Mouse (Mus musculus): Measurements from ENCODE around the gene Stk40.

The Stk40 gene

GRCm38 (mm10) chr4:126103590-126104068 is at the start of gene Stk40:
Gene Stk40, plus strand, starts transcription at chr4:126103957.
- in situ Hi-C loops (cut with MboI; ENCODE audit: unreplicated experiment in 2 of 2): no loop called here

- in situ Hi-C loops (cut with MboI; ENCODE audit: unreplicated experiment in 2 of 2): no loop called here
These were observed 46.3 kb upstream of the Stk40 start for GRCm38 (mm10) chr4:126057207-126058133.

GRCm38 (mm10) chr4:126058134-126058996 is 45.4 kb upstream of the Stk40 start, which contains the start of gene Oscp1:
Gene Oscp1, plus strand, starts transcription at chr4:126058565.
- in situ Hi-C loops (cut with MboI; ENCODE audit: unreplicated experiment in 2 of 2): no loop called here

GRCm38 (mm10) chr4:126058997-126059362 is 44.8 kb upstream of the Stk40 start:
- in situ Hi-C loops (cut with MboI; ENCODE audit: unreplicated experiment in 2 of 2): no loop called here

- in situ Hi-C loops (cut with MboI; ENCODE audit: unreplicated experiment in 2 of 2): no loop called here
These were observed 40.9 kb upstream of the Stk40 start for GRCm38 (mm10) chr4:126062856-126063255.

- in situ Hi-C loops (cut with MboI; ENCODE audit: unreplicated experiment in 2 of 2): no loop called here
These were observed 38.5 kb upstream of the Stk40 start for GRCm38 (mm10) chr4:126065241-126065640.

GRCm38 (mm10) chr4:126067401-126068077 is 36.2 kb upstream of the Stk40 start:
- in situ Hi-C loops (cut with MboI; ENCODE audit: unreplicated experiment in 2 of 2): no loop called here

- in situ Hi-C loops (cut with MboI; ENCODE audit: unreplicated experiment in 2 of 2): no loop called here
These were observed 34.9 kb upstream of the Stk40 start for GRCm38 (mm10) chr4:126068842-126069241.

GRCm38 (mm10) chr4:126077833-126078232 is 25.9 kb upstream of the Stk40 start:
- in situ Hi-C loops (cut with MboI; ENCODE audit: unreplicated experiment in 2 of 2): loop anchor here in 1 of 2 experiments (25.0 kb wide), 1 partner anchor 184 kb away; the partner anchor contains the start of genes Map7d1 and Trappc3

GRCm38 (mm10) chr4:126079266-126079665 is 24.5 kb upstream of the Stk40 start:
- in situ Hi-C loops (cut with MboI; ENCODE audit: unreplicated experiment in 2 of 2): loop anchor here in 1 of 2 experiments (25.0 kb wide), 1 partner anchor 183 kb away; the partner anchor contains the start of genes Map7d1 and Trappc3

- in situ Hi-C loops (cut with MboI; ENCODE audit: unreplicated experiment in 2 of 2): loop anchor here (10.0 to 25.0 kb wide), 2 partner anchors 73 to 181 kb away; partner anchors contain the start of genes Map7d1 (in 1 of the 2) and Trappc3 (in 1 of the 2)
These were observed 22.2 kb upstream of the Stk40 start for GRCm38 (mm10) chr4:126081601-126082000.

- in situ Hi-C loops (cut with MboI; ENCODE audit: unreplicated experiment in 2 of 2): loop anchor here (10.0 to 25.0 kb wide), 2 partner anchors 72 to 179 kb away; partner anchors contain the start of genes Map7d1 (in 1 of the 2) and Trappc3 (in 1 of the 2)
These were observed 20.7 kb upstream of the Stk40 start for GRCm38 (mm10) chr4:126083021-126083420.

- in situ Hi-C loops (cut with MboI; ENCODE audit: unreplicated experiment in 2 of 2): loop anchor here (10.0 to 25.0 kb wide), 2 partner anchors 70 to 178 kb away; partner anchors contain the start of genes Map7d1 (in 1 of the 2) and Trappc3 (in 1 of the 2)
These were observed 19.4 kb upstream of the Stk40 start for GRCm38 (mm10) chr4:126084382-126084781.

GRCm38 (mm10) chr4:126085996-126086576 is 17.7 kb upstream of the Stk40 start:
- in situ Hi-C loops (cut with MboI; ENCODE audit: unreplicated experiment in 2 of 2): loop anchor here (5.0 to 25.0 kb wide), 5 partner anchors 41 to 221 kb away; partner anchors contain the start of genes Map7d1 (in 1 of the 2) and Trappc3 (in 1 of the 2)

- in situ Hi-C loops (cut with MboI; ENCODE audit: unreplicated experiment in 2 of 2): loop anchor here in 1 of 2 experiments (25.0 kb wide), 1 partner anchor 172 kb away; the partner anchor contains the start of genes Map7d1 and Trappc3
These were observed 13.5 kb upstream of the Stk40 start for GRCm38 (mm10) chr4:126090101-126090847.

GRCm38 (mm10) chr4:126090848-126091124 is 13.0 kb upstream of the Stk40 start:
- in situ Hi-C loops (cut with MboI; ENCODE audit: unreplicated experiment in 2 of 2): loop anchor here in 1 of 2 experiments (25.0 kb wide), 1 partner anchor 172 kb away; the partner anchor contains the start of genes Map7d1 and Trappc3

- in situ Hi-C loops (cut with MboI; ENCODE audit: unreplicated experiment in 2 of 2): loop anchor here in 1 of 2 experiments (25.0 kb wide), 1 partner anchor 170 kb away; the partner anchor contains the start of genes Map7d1 and Trappc3
These were observed 11.9 kb upstream of the Stk40 start for GRCm38 (mm10) chr4:126091873-126092272.

Measured in v-Abl transformed pro-B cells (cell line).